Mouse (Mus musculus) colon, adult 2 months (tissue): Measurements from ENCODE around the gene Glipr1. TPM values are rescaled to one million over a fixed set of nuclear protein-coding genes. Genes with fewer than 3 reads are reported as not detected.

Experiments
- polyA plus RNA-seq: library from polyadenylated mRNA; depleted of rRNA; stranded (reverse); fragments of >200 nt; gene quantifications from 2 replicates; pipeline ENCODE4 v1.2.3, GENCODE M21; 2012; rRNA removed

The Glipr1 gene
- 10.2 and 10.5 TPM in 2 replicates for polyA plus RNA-seq

GRCm38 (mm10) chr10:112002544-112003215 lies at the start of gene Glipr1:
Glipr1 (minus strand) TSS chr10:112002631.

DNA sequence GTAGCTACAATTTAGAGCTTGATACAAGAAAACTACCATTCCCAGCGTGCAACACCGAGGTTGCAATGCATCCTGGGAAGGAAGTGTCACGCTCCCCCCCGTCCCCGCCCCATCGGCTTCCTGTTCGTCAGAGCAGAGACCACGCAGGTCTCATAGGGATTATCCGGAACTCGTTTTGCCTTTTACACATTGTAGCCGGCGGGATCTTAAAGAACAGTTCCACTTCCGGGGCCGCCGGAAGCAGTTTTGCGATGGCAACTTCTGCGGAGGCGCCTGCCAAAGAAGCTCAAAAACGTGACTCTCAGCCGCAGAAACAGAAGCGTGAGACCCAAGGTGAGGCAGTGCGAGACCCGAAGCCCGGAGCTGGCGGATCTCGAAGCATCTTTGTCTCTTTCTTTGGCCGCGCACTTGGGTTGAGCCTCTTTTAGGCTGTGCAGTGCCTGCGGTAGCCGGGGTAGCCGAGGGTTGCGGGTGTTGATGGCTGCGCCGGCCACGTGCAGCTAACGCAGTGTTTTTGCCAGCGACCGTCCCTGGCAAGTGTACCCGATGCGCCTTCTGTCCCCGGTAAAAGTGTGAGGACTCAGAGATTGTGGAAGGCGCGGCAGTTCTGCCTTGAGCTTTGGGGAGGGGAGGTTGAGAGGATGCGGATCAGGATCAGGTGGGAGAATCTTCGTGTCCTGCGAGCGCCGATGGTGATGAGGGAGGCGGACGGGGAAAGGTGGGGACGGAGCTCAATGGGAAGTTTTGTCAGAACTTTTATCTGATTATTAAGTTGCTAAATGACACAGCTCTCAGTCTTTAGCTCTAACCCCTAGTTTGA lies 29.7 kb downstream of the Glipr1 start, which contains the start of gene Krr1:
TSS of gene Krr1 (plus strand) at position 123 of the 820 bp plus-strand sequence.

Other genes with a start within 250 kb of the Glipr1 start
- 2.6 and 2.8 TPM in 2 replicates for gene Krr1, start 30.0 kb downstream of the Glipr1 start, polyA plus RNA-seq
- gene Glipr1l1, start 57.6 kb upstream of the Glipr1 start, polyA plus RNA-seq, result not detected in 2 replicates
- not detected in 2 replicates for gene Glipr1l2, start 80.7 kb upstream of the Glipr1 start, polyA plus RNA-seq
- gene Glipr1l3, start 157.7 kb upstream of the Glipr1 start, polyA plus RNA-seq, result not detected in 2 replicates
- not detected in 2 replicates for gene Caps2, start 161.0 kb upstream of the Glipr1 start, polyA plus RNA-seq